8 mouse cellular contexts compared by ENCODE assay signal in genomic region chr14:62761036-62761881, GRCm38 (mm10). TPM values are rescaled to one million over a fixed set of nuclear protein-coding genes. Genes with fewer than 3 reads are reported as not detected.
DNase-seq lines count a peak whose midpoint lies in the region; ATAC-seq lines count a peak whose summit lies in the region.

Gene Ints6, minus strand, starts transcription at chr14:62761169.

- H3K4me3 ChIP-seq in hindbrain, embryonic 11.5 days (ENCODE audit: low read depth, low read length), result peak within 1 kb of the TSS; percentile 76

- H3K27ac ChIP-seq in hindbrain, embryonic 11.5 days (ENCODE audit: low read depth, low read length), result peak within 1 kb of the TSS; percentile 95

- H3K9ac ChIP-seq in hindbrain, embryonic 11.5 days (ENCODE audit: low read depth, low read length), result peak within 1 kb of the TSS; percentile 89

- H3K4me1 ChIP-seq in hindbrain, embryonic 11.5 days (replicated peaks; ENCODE audit: control insufficient read depth, insufficient read depth, low read length), result no peaks in the 10 kb centered on the region

- peak; percentile 96 for ATAC-seq in hindbrain, embryonic 11.5 days (ENCODE audit: low FRiP score)

- H3K9me3 ChIP-seq in hindbrain, embryonic 11.5 days (ENCODE audit: control insufficient read depth, low read length), result no peaks in the 10 kb centered on the region

- WGBS in hindbrain, embryonic 11.5 days, result under 1% methylated on average over 56 of the region's 72 CpGs

- no peaks in the 10 kb centered on the region for H3K36me3 ChIP-seq in hindbrain, embryonic 11.5 days (ENCODE audit: control insufficient read depth, insufficient read depth, low read length)

- DNase-seq in Muller cell, postnatal 12 days (ENCODE audit: inconsistent ontology term), result peak; percentile 100
- DNase-seq in cerebellum, adult 9-11 months, result peak; percentile 100
- peak; percentile 99 to 100 for DNase-seq in frontal cortex, adult 2 months (ENCODE audit: extremely low spot score in 1 of 2, low spot score in 1 of 2)
- peak; percentile 98 for DNase-seq in hindbrain, embryonic 11.5 days (ENCODE audit: low spot score)
- DNase-seq in layer of hippocampus, postnatal 10 days (ENCODE audit: low spot score in 2 of 2), result peak; percentile 95 to 96
- peak; percentile 99 for DNase-seq in lung, postnatal 10 days
- DNase-seq in ovary, postnatal 36 days (ENCODE audit: low spot score), result peak; percentile 96
- peak; percentile 98 for DNase-seq in thymus, postnatal 25 days

- H3K4me2 ChIP-seq in hindbrain, embryonic 11.5 days (replicated peaks; ENCODE audit: low read depth, low read length), result peak within 1 kb of the TSS; percentile 73

- H3K27me3 ChIP-seq in hindbrain, embryonic 11.5 days (ENCODE audit: control insufficient read depth, insufficient read depth, low read length), result no peaks in the 10 kb centered on the region

RNA-seq across cellular contexts. Expression of gene Ints6, which starts in this region (rescaled TPM):
- polyA plus RNA-seq in frontal cortex, adult 2 months (2012; rRNA removed), result 15.4 and 24.3 TPM in 2 replicates
- polyA plus RNA-seq in hindbrain, embryonic 11.5 days (2014; fragmentation: Nextera tagmentation; extraction: Ambion mirVana), result 24.5 and 24.8 TPM in 2 replicates
- total RNA-seq in layer of hippocampus, postnatal 10 days (2021), result 10 to 100 TPM; 36.8 to 37.3 TPM

Comparison
In these comparisons a context has a peak if more than half of its experiments do, and no peak if none do; other contexts are left out.
1. Peak in every context shown above with its lines: DNase-seq, ATAC-seq, H3K4me3 ChIP-seq and H3K27ac ChIP-seq.